Mouse (Mus musculus): Measurements from ENCODE around the gene Pnrc2. TPM values are rescaled to one million over a fixed set of nuclear protein-coding genes. Genes with fewer than 3 reads are reported as not detected.

The Pnrc2 gene
- 59.7 and 61.5 TPM in 2 replicates for polyA plus RNA-seq (2012; rRNA removed)

DNA sequence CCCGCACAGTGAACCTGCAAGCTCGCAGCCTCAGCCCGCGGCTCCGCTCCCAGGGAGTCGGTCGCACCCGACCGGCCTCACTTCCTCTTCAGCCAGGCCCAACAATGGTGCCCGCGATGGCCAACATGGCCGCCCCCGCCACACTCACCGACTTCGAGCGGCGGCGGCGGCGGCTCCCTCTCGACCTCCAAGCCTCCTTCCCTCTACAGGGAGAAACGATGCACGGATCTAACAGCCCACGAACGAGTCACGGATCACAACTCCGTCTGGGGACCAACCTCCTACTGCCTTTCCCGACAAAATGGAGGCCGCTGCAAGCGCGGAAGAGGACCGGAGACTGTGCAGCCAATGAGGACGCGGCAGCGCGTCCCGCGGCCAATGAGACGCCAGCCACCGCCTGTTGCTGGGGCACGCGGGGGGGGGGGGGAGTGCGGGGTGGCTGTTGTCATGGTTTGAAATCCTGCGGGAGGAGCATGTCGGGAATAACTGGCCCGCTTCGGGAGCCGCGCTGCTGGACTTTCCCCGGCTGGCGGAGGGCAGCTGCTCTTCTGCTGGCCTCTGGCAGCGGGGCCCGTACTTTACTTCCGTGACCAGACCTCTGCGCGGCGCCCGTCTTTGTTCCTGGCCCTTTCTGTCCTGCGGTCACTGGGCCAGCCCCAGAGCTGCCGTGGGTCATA is at the start of gene Pnrc2:
TSS of gene Pnrc2 (minus strand) at position 325 of the 677 bp plus-strand sequence.
- WGBS, result 1% methylated on average over 53 of the region's 60 CpGs
- H3K4me3 ChIP-seq (replicated peaks; ENCODE audit: insufficient read depth, low read depth, low read length), result peak within 1 kb of the TSS; percentile 66
- peak within 1 kb of the TSS; percentile 95 for H3K27ac ChIP-seq (ENCODE audit: insufficient read depth, low read length)
- peak; percentile 93 to 94 for DNase-seq
- H3K4me1 ChIP-seq (ENCODE audit: control insufficient read depth, insufficient read depth, low read length), result peaks cover 4% of the 10 kb centered on the region; the same call in 1 of the 2 replicates
- no peaks in the 10 kb centered on the region for H3K27me3 ChIP-seq (ENCODE audit: control insufficient read depth, insufficient read depth, low read length)
- TF ChIP-seq CTCF (IDR thresholded peaks at IDR 0.05; ENCODE audit: borderline replicate concordance, insufficient read depth, low read depth, low read length) (no peak), POLR2A (IDR thresholded peaks at IDR 0.05; ENCODE audit: borderline replicate concordance, insufficient read depth, low read length) (peak; percentile 89; the same call in 1 of the 2 replicates)

DNA sequence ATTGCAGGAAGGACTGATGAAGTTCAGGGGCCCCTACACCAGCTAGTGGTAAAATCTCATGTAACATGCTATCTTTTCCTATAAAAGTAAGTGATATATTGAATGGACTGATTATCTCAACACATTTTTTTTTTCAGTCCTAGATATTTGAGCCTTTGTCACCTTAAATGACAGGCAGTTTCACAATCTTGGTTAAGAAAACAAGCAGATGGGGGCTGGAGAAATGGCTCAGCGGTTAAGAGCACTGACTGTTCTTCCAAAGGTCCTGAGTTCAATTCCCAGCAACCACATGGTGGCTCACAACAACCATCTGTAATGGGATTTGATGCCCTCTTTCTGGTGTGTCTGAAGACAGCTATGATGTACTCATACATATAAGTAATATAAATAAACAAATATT is 48.5 kb upstream of the Pnrc2 start:
- Histone ChIP-seq H3K4me3 (replicated peaks; ENCODE audit: insufficient read depth, low read depth, low read length) (no peak overlapping the region), H3K4me1 (ENCODE audit: control insufficient read depth, insufficient read depth, low read length) (no peaks in the 10 kb centered on the region; the same call in 1 of the 2 replicates), H3K27ac (ENCODE audit: insufficient read depth, low read length) (no peak overlapping the region), H3K27me3 (ENCODE audit: control insufficient read depth, insufficient read depth, low read length) (no peaks in the 10 kb centered on the region)
- DNase-seq, result no peak
- no peak for TF ChIP-seq POLR2A (IDR thresholded peaks at IDR 0.05; ENCODE audit: borderline replicate concordance, insufficient read depth, low read length)
- 83% methylated on average over 1 of the region's 1 CpGs for WGBS

DNA sequence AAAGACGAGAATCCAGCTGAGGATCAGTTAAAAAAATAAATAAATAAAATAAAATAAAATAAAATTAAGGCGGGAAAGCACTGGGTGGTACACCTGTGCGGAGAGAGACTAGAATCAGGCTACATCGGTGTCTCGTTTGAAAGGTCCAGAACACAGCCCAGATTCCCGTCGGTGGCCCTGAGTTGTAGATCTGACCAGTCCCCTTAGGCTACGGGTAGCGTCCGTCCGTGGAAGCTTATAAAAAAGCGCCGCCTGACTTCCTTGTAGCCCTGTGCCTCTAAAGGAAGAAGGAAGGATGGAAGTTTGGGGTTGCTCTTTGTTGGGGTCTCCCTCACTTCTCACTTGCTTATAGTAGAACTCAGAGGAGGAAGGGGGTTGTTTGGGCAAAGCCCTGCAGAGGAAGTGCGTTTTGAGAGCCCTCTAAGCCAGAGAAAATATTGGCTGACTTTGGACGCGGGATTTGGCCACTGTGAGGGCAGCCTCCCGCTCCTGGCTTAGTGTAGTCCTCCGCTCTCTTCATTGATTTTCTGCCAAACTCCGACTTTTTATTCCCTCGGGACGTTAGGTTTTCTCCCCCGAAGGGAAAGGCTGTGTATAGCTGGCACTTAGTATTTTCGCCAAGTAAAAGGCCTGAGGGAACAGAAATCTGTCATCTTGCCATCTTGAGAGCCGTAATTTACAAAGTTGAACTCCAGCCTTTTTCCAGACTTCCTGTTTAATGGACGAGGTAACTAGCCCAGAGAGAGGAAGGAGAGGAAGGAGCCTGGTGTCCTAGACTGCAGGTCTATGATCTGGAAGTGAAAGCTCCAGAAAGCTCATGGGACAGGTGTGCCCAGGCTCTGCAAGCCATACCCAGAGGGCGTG is 47.8 kb upstream of the Pnrc2 start:
- peak in 1 of 2 experiments; percentile 21 for DNase-seq
- H3K4me3 ChIP-seq (replicated peaks; ENCODE audit: insufficient read depth, low read depth, low read length), result peak overlapping the region; percentile 70
- no peaks in the 10 kb centered on the region; the same call in 1 of the 2 replicates for H3K4me1 ChIP-seq (ENCODE audit: control insufficient read depth, insufficient read depth, low read length)
- TF ChIP-seq POLR2A (IDR thresholded peaks at IDR 0.05; ENCODE audit: borderline replicate concordance, insufficient read depth, low read length) (no peak), CTCF (IDR thresholded peaks at IDR 0.05; ENCODE audit: borderline replicate concordance, insufficient read depth, low read depth, low read length) (no peak)
- H3K27ac ChIP-seq (ENCODE audit: insufficient read depth, low read length), result no peak overlapping the region
- 3% methylated on average over 26 of the region's 26 CpGs for WGBS
- no peaks in the 10 kb centered on the region for H3K27me3 ChIP-seq (ENCODE audit: control insufficient read depth, insufficient read depth, low read length)

DNA sequence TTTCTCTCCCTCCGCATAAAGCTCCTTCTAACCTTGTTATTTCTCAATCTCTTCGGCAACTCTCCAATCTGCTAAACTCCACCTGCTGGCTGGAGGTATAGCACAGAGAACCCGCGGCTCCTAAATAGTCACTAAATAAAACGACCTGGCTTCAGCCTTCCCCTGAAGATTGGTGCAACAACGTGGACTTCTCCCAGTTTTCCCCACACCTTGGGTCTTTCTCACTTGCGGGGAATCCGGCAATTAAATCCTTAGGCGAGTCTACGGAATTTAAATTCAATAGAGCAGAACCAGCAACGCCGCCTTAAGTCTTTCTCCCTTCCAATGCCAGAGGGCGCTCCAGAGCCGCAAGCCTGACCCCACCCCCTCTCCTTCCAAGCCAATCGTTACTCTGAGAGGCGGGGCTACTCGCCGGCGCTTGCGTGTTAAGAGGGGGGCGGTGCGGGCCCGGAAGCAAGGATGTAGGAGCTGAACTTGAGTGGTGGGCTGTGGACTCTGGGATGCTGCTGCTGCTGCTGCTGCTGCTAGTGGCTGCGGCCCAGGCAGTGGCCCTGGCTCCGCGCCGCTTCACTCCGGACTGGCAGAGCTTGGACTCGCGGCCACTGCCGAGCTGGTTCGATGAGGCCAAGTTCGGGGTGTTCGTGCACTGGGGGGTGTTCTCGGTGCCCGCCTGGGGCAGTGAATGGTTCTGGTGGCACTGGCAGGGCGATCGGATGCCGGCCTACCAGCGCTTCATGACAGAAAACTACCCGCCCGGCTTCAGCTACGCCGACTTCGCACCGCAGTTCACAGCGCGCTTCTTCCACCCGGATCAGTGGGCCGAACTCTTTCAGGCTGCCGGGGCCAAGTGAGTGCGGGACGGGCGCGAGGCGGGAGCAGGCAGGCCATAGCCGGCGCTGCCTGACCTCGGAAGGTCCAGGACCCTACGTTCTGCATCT is 46.9 kb upstream of the Pnrc2 start, which contains the start of gene Fuca1:
TSS of gene Fuca1 (plus strand) at position 432 of the 938 bp plus-strand sequence.
- whole genome bisulfite sequencing, result under 1% methylated on average over 60 of the region's 60 CpGs
- peak; percentile 62 for TF ChIP-seq POLR2A (IDR thresholded peaks at IDR 0.05; ENCODE audit: borderline replicate concordance, insufficient read depth, low read length)
- TF ChIP-seq CTCF (IDR thresholded peaks at IDR 0.05; ENCODE audit: borderline replicate concordance, insufficient read depth, low read depth, low read length), result peak; percentile 58
- H3K27ac ChIP-seq (ENCODE audit: insufficient read depth, low read length), result no peak within 1 kb of the TSS
- peak; percentile 93 to 97 for DNase-seq
- no peaks in the 10 kb centered on the region; the same call in 1 of the 2 replicates for H3K4me1 ChIP-seq (ENCODE audit: control insufficient read depth, insufficient read depth, low read length)
- peak within 1 kb of the TSS; percentile 70 for H3K4me3 ChIP-seq (replicated peaks; ENCODE audit: insufficient read depth, low read depth, low read length)
- H3K27me3 ChIP-seq (ENCODE audit: control insufficient read depth, insufficient read depth, low read length), result no peaks in the 10 kb centered on the region

DNA sequence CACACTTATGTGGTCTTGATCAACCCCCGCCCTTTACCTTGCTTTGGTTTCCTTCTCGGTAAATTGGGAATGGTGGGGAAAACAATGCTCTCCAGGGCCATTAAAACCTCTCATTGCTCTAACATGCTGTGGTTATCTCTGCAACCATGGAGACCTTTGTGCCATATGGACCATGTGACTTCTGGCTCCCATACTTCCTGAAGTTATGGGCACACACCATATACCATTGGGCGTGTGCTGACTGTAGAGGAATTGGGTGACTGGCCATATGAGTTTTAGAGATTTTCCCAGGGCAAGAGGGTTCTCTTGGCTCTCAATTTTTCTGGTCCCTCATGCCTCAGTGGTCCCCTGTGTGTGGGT is 45.6 kb upstream of the Pnrc2 start:
- no peaks in the 10 kb centered on the region; the same call in 1 of the 2 replicates for H3K4me1 ChIP-seq (ENCODE audit: control insufficient read depth, insufficient read depth, low read length)
- H3K4me3 ChIP-seq (replicated peaks; ENCODE audit: insufficient read depth, low read depth, low read length), result no peak overlapping the region
- no peak for DNase-seq
- no peaks in the 10 kb centered on the region for H3K27me3 ChIP-seq (ENCODE audit: control insufficient read depth, insufficient read depth, low read length)
- TF ChIP-seq POLR2A (IDR thresholded peaks at IDR 0.05; ENCODE audit: borderline replicate concordance, insufficient read depth, low read length), result no peak
- no peak for TF ChIP-seq CTCF (IDR thresholded peaks at IDR 0.05; ENCODE audit: borderline replicate concordance, insufficient read depth, low read depth, low read length)
- no peak overlapping the region for H3K27ac ChIP-seq (ENCODE audit: insufficient read depth, low read length)
- WGBS, result 93% methylated on average over 3 of the region's 3 CpGs

DNA sequence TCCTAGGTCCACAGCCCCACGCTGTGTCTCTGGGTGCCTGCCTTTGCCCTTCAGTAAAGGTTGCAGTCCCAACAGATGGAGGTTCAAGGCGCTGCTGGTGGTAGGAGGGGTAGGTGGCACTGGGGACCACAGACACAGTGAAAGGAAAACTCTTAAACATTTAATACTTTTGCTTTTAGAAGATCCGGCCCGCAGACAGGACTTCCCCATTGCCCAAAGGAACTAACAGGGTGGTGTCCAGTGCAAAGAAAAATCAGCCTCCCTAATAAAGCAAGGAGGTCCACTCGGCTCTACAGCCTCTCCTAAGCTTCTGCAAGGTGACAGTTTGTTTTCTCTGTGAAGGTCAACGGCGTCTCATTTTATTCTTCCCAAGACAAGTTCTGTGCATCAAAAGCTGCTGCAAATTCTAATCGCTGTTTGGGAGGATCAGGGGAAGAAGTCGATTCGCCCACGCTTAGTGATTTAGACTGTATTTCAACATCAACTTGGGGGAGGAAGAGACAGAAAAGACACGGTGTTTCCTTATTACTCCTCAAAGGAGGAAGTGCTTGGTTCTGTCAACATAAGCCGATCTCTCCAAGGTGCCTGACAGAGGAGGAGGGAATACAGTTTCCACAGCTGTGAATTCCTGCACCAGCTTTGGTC is 45.1 kb upstream of the Pnrc2 start:
- WGBS, result 95% methylated on average over 13 of the region's 13 CpGs
- H3K4me1 ChIP-seq (ENCODE audit: control insufficient read depth, insufficient read depth, low read length), result no peaks in the 10 kb centered on the region; the same call in 1 of the 2 replicates
- no peak for DNase-seq
- H3K27me3 ChIP-seq (ENCODE audit: control insufficient read depth, insufficient read depth, low read length), result no peaks in the 10 kb centered on the region
- no peak overlapping the region for H3K4me3 ChIP-seq (replicated peaks; ENCODE audit: insufficient read depth, low read depth, low read length)
- no peak overlapping the region for H3K27ac ChIP-seq (ENCODE audit: insufficient read depth, low read length)
- TF ChIP-seq POLR2A (IDR thresholded peaks at IDR 0.05; ENCODE audit: borderline replicate concordance, insufficient read depth, low read length) (no peak), CTCF (IDR thresholded peaks at IDR 0.05; ENCODE audit: borderline replicate concordance, insufficient read depth, low read depth, low read length) (no peak)
